Mouse (Mus musculus) frontal cortex, postnatal 25 days (tissue): ENCODE data around the gene Zfp286.
A peak's percentile ranks its signal among the peaks of the same experiment; 100 is the strongest.
"Not testable (repeated sequence)": the region's sequence is repeated elsewhere in the genome, so short reads cannot be mapped to it uniquely, and the experiment has no call there.

Experiments
- DNase-seq, 2 experiments: peaks; one replicate each; pipeline ENCODE4 v3.0.0; 2022; ENCODE audit warnings: low spot score in 2 of 2

Gene Zfp286

DNA sequence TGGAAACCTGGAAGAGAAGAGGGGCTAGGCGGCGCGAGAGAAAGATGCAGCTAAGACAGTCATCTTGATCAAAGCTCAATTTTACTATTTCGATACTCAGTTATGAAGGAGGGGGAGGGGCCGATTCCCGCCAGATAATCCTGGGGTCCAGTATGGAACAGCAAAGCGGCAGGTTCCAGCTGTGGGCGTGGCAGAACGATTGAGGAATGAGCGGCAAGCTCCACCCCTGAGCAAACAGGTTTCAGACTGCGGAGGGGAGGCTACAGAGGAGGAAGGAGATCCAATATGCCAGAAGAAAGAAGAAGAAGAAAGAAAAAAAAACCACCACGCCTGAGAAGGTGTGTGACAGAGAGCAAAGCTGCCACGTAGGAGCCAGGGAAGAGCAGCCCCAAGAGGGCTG lies 14.9 kb upstream of the Zfp286 start:
- no peak for DNase-seq

DNA sequence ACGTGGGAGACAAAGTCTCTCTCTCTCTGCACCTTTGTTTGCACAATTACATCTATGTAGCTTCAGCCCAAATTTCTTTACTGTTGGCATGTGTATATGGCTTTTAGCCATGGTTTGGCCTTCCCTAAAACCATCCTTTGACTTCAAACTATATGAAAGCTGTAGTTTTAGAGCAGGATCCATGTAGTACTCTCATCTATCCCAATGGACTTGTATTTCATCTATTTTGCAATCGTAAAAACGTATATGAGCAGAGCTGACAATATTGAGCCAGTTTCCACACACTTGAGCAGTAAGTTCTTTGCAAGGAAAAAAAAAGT lies 315 bp upstream of the Zfp286 start:
- no peak for DNase-seq

- DNase-seq, result no peak
Observed at GRCm38 (mm10) chr11:62776510-62776909, 12.8 kb downstream of the Zfp286 start.

DNA sequence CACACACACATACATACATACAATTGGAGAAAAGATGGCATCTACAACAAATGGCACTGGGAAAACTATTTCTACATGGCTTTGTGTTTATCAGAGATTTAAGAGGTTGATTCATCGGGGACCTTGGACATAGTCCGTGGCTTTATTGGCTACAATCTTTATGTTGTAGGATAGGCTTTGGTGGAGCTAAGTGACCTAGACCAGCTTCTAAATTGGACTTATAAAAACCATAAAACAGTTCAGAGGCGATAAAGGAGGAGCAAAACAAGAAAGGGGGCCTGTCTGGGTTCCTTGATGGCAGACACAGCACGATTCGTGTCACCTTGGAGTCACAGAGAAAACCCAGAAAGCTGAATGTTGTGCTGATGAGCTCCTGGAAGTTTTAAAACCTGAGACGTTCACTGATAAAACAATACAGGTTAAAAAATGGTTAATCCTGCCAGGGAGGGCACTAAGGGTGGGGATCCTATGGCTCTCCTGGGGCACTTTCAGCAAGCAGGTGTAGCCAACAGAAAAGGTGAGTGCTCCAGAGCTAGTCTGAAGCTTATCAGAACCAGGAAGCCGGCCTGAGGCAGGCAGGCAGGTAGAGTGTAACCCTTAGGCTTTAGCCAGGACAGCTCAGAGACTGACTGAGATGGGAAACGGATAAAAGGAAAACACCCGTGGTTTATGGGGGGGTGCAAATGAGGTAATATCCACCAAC lies 28.4 kb downstream of the Zfp286 start:
- DNase-seq, result no peak

- DNase-seq, result no peak
Observed at GRCm38 (mm10) chr11:62758491-62758890, 30.8 kb downstream of the Zfp286 start.

DNA sequence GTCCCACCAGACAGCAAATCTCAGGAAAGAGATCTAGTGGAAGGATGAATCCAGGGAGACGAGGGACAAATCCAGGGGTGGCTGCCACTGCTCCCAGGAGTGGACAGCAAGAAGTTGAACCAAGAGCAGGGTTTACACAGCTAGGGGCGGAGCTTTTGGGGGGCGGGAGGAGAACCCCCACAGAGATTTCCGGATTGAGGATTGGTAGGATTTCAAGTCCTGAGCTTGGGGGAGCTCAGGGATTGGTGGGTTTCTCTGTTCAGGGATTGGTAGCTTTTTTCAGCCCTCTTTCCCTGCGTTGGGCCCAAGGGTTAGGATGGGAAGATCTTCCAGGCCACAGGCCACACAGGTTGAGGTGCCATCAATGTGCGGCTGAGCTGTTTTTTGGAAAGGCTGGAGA lies 31.4 kb downstream of the Zfp286 start:
- no peak for DNase-seq

DNA sequence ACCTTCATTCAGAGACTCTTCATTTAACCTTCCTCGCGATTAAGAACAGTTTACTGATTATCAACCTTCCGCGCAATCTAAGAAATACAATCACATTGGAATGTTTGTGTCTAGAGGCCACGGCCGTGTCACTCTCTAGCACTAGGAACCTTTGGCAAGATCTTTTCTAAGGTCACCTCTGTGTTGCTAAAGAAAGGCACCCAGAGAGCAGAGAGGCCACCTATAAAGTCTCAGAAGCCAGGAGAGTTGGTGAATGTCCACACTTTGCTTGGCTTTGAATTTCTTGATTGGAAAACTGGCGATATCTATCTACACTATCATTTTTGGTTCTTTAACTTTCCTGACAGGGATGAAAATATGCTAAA lies 32.1 kb downstream of the Zfp286 start:
- DNase-seq, result no peak

GRCm38 (mm10) chr11:62756456-62757142 lies 32.7 kb downstream of the Zfp286 start:
- DNase-seq, result peak; percentile 81 to 85

DNA sequence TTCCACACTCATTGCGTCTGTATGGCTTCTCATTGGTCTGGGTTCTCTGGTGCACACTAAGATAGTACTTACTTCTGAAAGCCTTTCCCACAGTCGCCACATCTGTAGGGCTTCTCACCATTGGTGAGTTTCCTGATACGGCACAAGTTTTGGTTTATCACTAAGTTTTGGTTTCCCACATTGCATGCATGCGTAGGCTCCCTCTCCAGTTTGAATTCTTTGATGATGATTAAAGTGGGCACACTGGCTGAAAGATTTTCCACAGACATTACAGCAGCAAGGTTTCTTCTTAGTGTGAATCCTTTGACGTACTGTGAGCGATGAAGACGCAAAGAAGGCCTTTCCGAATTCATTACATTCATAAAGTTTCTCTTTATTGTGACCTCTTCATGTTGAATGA lies 36.5 kb downstream of the Zfp286 start, which contains the start of gene Gm10428:
Gene Gm10428, plus strand, starts transcription at position 321 of the 400 bp plus-strand sequence.
- DNase-seq, result no peak

GRCm38 (mm10) chr11:62752191-62752590 lies 37.1 kb downstream of the Zfp286 start:
- no peak for DNase-seq

GRCm38 (mm10) chr11:62749445-62749844 lies 39.8 kb downstream of the Zfp286 start:
- not testable (repeated sequence) for DNase-seq

DNA sequence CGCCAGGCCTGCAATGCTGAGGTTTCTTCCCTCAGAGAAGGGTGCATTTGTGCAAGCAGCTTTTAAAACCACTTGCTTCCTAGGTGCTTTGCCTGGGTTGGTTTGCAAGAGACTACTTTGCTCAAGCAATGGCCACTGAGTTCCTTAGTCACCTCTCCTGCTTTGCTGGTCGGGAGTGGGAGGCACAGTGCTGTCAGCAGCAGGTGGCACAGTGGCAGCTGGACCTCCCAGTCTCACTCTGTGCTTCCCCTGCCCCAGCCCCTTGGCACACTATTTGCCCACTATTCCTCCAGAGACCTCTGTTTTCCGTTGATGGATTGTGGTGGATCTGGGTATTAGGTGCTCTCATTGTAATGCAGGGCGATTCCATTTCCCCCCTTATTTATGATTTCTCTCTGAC lies 41.2 kb downstream of the Zfp286 start:
- DNase-seq, result no peak

DNA sequence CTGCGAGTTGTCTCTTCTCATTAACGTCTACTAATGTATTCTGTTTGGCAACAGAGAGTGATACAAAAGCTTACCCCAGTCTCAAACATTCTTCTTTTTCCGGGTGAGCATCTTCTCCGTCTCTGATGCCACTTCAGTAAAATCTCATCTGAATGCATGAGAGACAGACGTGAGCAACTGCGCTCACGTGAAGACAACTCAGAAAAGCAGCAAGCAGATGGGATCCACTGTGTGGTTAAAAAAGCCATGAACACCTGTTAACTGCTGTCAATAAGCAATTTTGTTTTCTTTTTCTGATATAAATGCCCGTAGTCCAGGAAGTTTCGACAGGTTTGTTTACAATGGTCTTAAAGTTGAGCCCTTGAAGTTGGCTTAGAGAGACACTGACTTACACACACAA lies 42.0 kb downstream of the Zfp286 start:
- DNase-seq, result no peak

DNA sequence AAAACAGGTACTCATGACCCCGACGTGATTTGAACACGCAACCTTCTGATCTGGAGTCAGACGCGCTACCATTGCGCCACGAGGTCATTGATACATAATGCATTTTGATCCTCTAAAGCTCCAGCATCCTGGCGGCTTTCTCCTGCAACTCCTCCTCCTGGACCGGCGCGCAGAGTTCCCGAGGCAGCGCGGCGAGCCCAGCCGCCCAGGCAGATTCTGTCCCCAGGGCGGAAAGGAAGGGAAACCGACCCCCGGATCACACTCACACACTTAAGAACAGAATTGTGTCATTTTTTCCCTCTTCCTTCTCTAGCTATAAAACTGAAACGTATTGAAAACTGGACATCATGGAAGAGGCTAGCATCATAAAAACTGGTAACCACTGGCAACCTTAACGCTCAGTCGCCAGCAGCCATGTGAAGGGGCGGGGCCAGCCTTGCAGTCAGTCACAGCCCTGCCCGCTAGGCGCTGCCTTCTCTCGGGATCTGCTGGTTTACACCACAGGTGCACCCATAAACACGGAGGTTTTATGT lies 43.2 kb downstream of the Zfp286 start:
- peak; percentile 43 to 57 for DNase-seq

DNA sequence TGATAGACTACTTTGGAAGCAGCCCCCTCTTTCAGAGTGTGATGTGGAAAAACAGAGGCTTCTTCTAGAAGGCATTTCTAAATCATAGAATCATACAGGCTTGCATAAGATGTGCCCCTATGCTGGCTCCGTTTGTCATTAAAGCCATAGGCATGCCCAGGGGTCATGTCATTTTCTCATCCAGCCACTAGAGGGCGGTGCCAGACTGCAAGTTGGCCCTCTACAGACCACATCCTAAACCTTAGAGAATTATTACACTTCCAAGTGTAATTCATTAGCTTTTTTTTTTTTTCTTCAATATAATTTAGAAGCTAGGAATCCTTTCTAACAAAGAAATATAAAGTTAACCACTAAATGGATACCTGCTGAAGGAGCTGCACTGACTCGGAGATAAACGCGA lies 45.2 kb downstream of the Zfp286 start:
- DNase-seq, result peak; percentile 54

GRCm38 (mm10) chr11:62742261-62742957 lies 46.9 kb downstream of the Zfp286 start:
- no peak for DNase-seq

DNA sequence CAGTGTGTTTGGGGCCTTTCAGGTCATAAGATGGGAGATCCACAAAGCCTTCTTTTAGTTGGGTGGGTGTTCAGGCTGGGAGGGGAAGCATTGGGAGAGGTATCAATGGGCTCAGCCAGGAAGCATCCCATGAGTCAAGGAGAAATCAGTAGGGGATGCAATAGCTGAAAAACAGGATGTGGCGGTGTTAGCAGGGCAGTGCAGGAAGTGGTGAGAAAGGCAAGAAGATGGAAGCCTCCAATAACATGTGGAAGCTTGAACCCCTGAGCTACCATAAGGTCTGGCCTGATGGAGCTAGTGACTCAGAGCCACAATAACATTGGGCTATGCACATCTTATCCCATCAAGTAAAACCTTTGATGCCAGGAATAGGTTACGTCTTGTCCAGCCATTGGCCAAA lies 48.1 kb downstream of the Zfp286 start:
- DNase-seq, result no peak

DNA sequence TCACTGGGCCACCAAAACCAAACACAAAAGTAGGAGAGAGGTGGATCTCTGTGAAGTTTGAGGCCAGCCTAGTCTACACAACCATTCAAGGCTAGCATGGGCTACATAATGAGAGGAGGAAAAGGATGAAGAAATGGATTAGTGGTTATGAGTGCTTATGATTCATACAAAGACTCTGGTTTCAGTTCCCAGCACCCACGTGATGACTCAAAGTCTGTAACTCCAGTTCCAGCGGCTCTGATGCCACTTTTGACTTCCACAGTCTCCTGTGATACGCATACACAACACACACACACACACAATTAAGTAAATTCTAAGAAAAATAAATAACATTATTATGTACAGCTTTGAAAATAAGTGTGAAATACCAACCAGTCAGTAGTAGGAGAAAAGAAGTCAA lies 56.6 kb downstream of the Zfp286 start:
- DNase-seq, result no peak

DNA sequence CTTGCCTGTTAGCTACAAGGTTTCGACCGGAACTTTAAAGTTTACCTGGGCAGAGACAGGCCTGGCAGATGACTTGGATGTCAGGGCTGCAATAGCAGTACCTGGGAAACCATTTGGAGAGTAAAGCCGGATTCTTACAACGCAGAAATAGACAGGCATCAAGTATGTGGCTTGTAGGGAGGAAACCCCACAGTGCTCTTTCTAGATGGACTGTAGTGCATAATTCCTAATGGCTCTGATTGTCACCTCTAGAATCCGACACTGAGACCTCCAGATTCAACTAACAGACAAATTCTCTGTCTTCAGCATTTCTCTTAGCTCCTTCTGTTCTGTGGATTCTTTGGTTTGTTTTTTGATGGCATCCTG lies 57.3 kb downstream of the Zfp286 start:
- no peak for DNase-seq

- peak; percentile 70 to 86 for DNase-seq
Observed at GRCm38 (mm10) chr11:62731311-62732021, 57.8 kb downstream of the Zfp286 start, which contains the start of gene Zfp287. Gene Zfp287, minus strand, starts transcription at chr11:62731905.

DNA sequence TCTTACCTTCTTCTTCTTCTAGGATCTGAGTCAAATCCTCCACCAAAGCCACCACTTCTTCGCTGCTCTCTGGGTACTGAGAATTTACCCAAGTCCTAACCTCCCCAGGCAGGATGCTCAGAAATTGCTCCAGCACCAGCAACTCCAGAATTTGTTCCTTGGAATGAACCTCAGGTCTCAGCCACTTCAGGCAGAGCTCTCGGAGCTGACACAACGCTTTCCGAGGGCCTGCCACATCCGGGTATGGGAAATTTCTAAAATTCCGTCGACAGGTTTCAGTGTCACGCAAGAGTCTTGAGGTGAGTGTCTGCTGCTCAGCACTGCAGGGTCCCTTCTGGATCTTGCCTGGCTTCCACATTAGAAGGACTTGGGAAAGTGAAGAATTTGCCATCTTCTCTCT lies 61.0 kb downstream of the Zfp286 start:
- DNase-seq, result no peak

- DNase-seq, result no peak
Observed at GRCm38 (mm10) chr11:62710657-62711056, 78.6 kb downstream of the Zfp286 start.
